Mouse (Mus musculus) intestine, embryonic 16.5 days (tissue): ENCODE results near the gene Dvl2. TPM values are rescaled to one million over a fixed set of nuclear protein-coding genes. Genes with fewer than 3 reads are reported as not detected.

Source experiments
- ATAC-seq: fragments of 200-750 bp; cut with Nextera tagmentation; 2 replicates; pipeline ENCODE4 v1.8.0; 2017; ENCODE audit warnings: moderate TSS enrichment, moderate library complexity
- H3K27ac ChIP-seq: fragments of 300-500 bp; sonication (generic); 2 replicates; pipeline ENCODE4 v1.5.1; 2014; ENCODE audit warnings: mild to moderate bottlenecking, low read length
- H3K27me3 ChIP-seq: fragments of 300-500 bp; sonication (generic); replicated peaks from 2 replicates; pipeline ENCODE4 v1.6.1; 2014; ENCODE audit warnings: low read length, control low read depth, mixed read lengths; ENCODE audit not compliant: control insufficient read depth, insufficient read depth
- H3K36me3 ChIP-seq: fragments of 300-500 bp; sonication (generic); 2 replicates; pipeline ENCODE4 v1.6.1; 2014; ENCODE audit warnings: low read length, control low read depth; ENCODE audit not compliant: control insufficient read depth, insufficient read depth
- H3K4me1 ChIP-seq: fragments of 300-500 bp; sonication (generic); 2 replicates; pipeline ENCODE4 v1.6.1; 2014; ENCODE audit warnings: low read length, control low read depth, mixed read lengths; ENCODE audit not compliant: control insufficient read depth, insufficient read depth
- H3K4me2 ChIP-seq: fragments of 300-500 bp; sonication (generic); 2 replicates; pipeline ENCODE4 v1.6.1; 2014; ENCODE audit warnings: low read depth, low read length, control low read depth
- H3K4me3 ChIP-seq: fragments of 300-500 bp; sonication (generic); 2 replicates; pipeline ENCODE4 v1.5.1; 2014; ENCODE audit warnings: mild to moderate bottlenecking, low read length
- H3K9ac ChIP-seq: fragments of 300-500 bp; sonication (generic); 2 replicates; pipeline ENCODE4 v1.6.1; 2014; ENCODE audit warnings: low read depth, low read length
- H3K9me3 ChIP-seq: fragments of 300-500 bp; sonication (generic); 2 replicates; pipeline ENCODE4 v1.6.1; 2016; ENCODE audit warnings: low read length, control low read depth; ENCODE audit not compliant: control insufficient read depth
- WGBS: fragments of 180-500 bp; shearing (Covaris S2); extraction: QIAGEN DNeasy Blood & Tissue Kit; methylation state at CpG from one replicate; pipeline ENCODE4 v1.1.7; 2014; 5-methylcytosine and 5-hydroxymethylcytosine counted together
- polyA plus RNA-seq: library from polyadenylated mRNA; unstranded; fragments of >200 nt; fragmentation: Nextera tagmentation; extraction: Ambion mirVana; gene quantifications from 2 replicates; pipeline ENCODE4 v1.2.1, GENCODE M21; 2015

Dvl2 gene
- polyA plus RNA-seq, 1 experiment from 2014 or later, result 23.8 TPM

DNA sequence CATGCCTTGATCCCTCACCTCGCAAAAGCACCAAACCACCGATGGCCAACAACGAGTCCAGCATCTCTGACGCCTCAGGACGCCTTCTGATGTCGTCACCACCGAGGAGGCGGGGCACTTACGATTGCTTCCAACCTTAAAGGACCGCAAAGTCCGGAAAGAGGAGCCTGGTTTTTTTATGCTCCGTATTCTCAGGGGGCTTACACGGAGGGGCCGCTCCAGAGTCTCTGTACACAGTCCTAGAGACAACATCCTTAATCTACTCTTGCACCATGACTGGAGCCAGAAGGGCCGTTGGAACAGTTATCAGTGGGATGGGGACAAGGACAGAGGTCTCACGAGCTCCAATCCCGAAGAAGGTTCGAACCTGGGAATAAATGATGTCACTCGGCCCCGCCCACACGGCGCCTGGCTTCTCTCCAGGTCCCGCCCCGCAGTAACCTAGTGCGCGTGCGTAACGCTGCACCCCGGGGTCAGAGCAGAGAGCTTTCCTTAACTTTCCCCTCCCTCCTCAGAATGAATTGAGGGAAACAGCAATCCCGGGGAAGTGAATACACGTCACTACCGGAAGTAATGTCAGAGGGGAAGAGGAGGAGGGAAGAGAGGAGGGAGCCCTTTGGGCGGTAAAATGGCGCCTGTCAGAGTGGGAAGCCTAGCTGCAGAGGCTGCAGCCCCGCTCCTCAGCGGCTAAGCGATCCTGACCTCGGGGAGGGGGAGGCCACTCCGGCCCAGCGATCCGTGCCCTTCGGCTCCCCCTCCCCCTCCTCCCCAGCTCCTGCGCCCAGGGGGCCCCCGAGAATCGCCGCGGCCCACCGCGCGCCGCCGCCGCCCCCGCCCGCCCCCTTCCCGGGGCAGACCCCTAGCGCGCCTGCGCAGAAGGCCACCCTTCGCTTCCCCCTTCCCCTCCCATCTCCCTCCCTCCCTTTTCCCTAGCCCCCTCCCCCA is 19.9 kb upstream of the Dvl2 start:
- under 1% methylated on average over 51 of the region's 60 CpGs for WGBS
- peak overlapping the region; percentile 100 for H3K27ac ChIP-seq
- peaks cover 13% of the 10 kb centered on the region for H3K36me3 ChIP-seq
- peak; percentile 95 for ATAC-seq
- peak overlapping the region; percentile 100 for H3K9ac ChIP-seq
- no peaks in the 10 kb centered on the region for H3K9me3 ChIP-seq
- no peaks in the 10 kb centered on the region for H3K27me3 ChIP-seq
- H3K4me1 ChIP-seq, result peaks cover 24% of the 10 kb centered on the region
- peak overlapping the region; percentile 84 for H3K4me2 ChIP-seq
- H3K4me3 ChIP-seq, result peak overlapping the region; percentile 100

DNA sequence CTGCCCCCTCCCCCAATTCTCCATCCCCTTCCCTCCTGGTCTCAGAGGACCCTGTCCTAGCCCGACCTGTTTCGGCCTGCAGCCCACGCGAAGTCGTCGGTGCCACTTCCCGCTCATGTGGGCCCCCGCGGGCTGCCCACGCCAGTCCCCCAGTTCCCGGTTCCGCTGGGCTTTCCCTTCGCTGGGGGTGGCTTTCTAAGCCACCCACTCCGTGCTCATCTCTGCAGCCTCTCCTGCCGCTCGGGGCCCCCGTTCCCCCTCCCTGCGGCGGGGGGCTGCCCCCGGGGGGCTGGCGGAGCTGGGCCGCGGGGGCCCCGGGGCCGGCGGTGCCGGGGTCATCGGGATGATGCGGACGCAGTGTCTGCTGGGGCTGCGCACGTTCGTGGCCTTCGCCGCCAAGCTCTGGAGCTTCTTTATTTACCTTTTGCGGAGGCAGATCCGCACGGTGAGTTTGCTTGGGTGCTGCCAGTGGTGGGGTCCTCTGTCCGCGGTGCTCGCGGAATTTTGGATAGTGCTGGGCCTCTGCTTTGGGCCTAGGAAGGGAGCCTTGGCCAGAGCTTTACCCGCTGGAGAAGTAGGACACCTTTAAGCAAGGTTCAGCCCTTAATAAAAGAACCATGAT is 19.1 kb upstream of the Dvl2 start, which contains the start of gene Ctdnep1:
Ctdnep1 (plus strand) TSS at position 16 of the 622 bp plus-strand sequence.
- no peaks in the 10 kb centered on the region for H3K27me3 ChIP-seq
- no peaks in the 10 kb centered on the region for H3K9me3 ChIP-seq
- H3K4me1 ChIP-seq, result peaks cover 24% of the 10 kb centered on the region
- H3K4me2 ChIP-seq, result peak within 1 kb of the TSS; percentile 94
- under 1% methylated on average over 42 of the region's 43 CpGs for WGBS
- no peak; the same call in 1 of the 2 replicates for ATAC-seq
- peaks cover 11% of the 10 kb centered on the region; the same call in 1 of the 2 replicates for H3K36me3 ChIP-seq
- peak within 1 kb of the TSS; percentile 100 for H3K4me3 ChIP-seq
- H3K27ac ChIP-seq, result peak within 1 kb of the TSS; percentile 100
- peak within 1 kb of the TSS; percentile 100 for H3K9ac ChIP-seq

DNA sequence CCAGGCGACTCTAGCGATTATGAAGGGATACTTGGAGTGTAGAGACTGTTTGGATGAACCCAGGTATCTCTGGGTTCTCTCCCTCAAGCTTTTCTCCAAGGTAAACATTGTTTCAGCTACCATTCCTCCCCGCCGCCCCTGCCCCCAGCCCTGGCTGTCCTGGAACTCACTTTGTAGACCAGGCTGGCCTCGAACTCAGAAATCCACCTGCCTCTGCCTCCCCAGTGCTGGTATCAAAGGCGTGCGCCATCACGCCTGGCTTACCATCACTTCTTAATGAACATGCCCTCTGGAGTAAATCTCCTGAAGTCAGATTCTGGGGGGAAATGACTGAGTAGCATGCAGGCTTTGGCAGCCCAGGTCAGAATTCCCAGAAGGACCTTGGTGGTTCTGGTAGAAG is 18.2 kb upstream of the Dvl2 start, which contains the start of gene Elp5:
Elp5 (minus strand) TSS at position 293 of the 400 bp plus-strand sequence.
- Histone ChIP-seq H3K4me1 (peaks cover 24% of the 10 kb centered on the region), H3K36me3 (peaks cover 11% of the 10 kb centered on the region; the same call in 1 of the 2 replicates), H3K9me3 (no peaks in the 10 kb centered on the region), H3K27ac (peak within 1 kb of the TSS; percentile 100), H3K4me2 (peak within 1 kb of the TSS; percentile 94), H3K4me3 (peak within 1 kb of the TSS; percentile 100), H3K9ac (peak within 1 kb of the TSS; percentile 100), H3K27me3 (no peaks in the 10 kb centered on the region)
- WGBS, result 49% methylated on average over 8 of the region's 8 CpGs
- no peak for ATAC-seq

DNA sequence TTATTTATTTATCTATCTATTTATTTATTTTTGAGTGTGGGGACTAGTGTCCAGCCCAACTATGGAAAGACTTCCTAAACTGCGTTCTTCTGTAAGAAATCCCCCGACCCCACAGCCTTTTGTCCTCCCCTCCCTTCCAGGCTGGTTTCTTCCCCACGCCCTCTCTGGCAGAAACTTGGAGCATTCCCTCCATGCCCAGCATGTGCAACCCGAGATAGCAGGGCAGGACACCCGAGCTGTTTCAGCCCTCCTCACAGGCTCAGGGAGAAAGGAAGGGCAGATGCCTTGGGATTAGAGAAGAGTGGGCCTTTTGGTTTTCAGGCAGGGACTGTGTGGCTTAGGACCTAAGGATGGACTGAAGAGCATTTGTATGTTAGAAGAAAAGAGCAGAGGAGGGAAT is 17.5 kb upstream of the Dvl2 start:
- Histone ChIP-seq H3K9me3 (no peaks in the 10 kb centered on the region), H3K4me3 (peak overlapping the region; percentile 100), H3K4me2 (peak overlapping the region; percentile 94), H3K9ac (peak overlapping the region; percentile 100), H3K4me1 (peaks cover 24% of the 10 kb centered on the region), H3K27ac (0 out of 2 replicates have a peak overlapping the region, but pooled peaks have one; percentile 41), H3K36me3 (peaks cover 13% of the 10 kb centered on the region; the same call in 1 of the 2 replicates), H3K27me3 (no peaks in the 10 kb centered on the region)
- ATAC-seq, result no peak
- 18% methylated on average over 5 of the region's 5 CpGs for WGBS

DNA sequence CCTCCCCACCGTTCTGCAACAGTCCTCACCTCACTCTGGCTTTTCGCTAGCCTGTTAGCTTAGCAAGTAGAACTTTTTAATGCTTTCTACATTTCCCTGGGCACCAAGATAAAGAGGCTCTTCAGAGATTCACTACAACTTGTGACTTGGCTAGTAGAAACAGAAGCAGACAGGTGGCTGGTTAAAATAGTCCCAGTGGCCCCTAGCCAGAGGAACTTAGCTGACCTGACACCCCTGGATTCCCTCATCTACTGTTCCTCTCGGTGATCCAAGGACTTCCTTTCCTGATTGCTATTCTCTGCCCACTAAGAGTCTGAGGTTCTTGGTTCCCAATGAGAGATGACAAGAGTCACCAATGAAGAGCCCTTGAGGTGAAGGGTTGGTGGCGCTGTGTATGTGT is 17.0 kb upstream of the Dvl2 start:
- Histone ChIP-seq H3K9ac (peak overlapping the region; percentile 100; the same call in 1 of the 2 replicates), H3K9me3 (no peaks in the 10 kb centered on the region), H3K27me3 (no peaks in the 10 kb centered on the region), H3K27ac (no peak overlapping the region), H3K4me3 (peak overlapping the region; percentile 100; the same call in 1 of the 2 replicates), H3K36me3 (peaks cover 15% of the 10 kb centered on the region), H3K4me1 (peaks cover 24% of the 10 kb centered on the region), H3K4me2 (no peak overlapping the region)
- no peak for ATAC-seq
- 79% methylated on average over 4 of the region's 4 CpGs for WGBS

DNA sequence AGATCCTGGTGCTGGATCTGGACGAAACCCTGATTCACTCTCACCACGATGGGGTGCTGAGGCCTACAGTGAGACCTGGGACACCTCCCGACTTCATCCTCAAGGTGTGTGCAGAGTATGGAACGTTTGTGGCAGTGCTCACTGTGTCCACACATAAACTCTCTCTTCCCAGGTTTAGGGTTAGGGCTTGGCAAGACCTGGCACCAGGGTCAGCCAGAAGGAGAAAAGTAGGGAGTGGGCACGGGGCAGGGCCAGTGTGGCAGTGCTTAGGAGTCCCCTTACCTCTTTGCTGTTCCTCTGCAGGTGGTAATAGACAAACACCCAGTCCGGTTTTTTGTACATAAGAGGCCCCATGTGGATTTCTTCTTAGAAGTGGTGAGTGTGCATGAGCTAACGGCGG is 16.0 kb upstream of the Dvl2 start:
- 86% methylated on average over 8 of the region's 8 CpGs for WGBS
- peaks cover 19% of the 10 kb centered on the region for H3K4me1 ChIP-seq

DNA sequence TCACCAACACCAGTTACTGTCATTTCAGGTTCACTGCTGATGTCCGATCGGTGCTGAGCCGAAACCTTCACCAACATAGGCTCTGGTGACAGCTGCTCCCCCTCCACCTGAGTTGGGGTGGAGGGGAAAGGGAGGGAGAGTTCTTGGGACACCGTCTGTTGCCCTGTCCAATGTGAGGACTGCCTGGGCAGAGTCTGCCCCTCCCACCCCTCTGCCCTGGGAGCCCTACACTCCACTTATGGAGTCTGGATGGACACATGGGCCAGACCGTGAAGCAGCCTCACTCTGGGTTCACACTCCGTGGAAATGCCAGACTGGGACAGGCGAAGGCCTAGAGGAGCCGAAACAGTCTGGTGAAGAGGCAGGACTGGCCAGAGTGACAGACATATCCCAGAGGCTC is 10.4 kb upstream of the Dvl2 start:
- H3K4me1 ChIP-seq, result peaks cover 16% of the 10 kb centered on the region
- no peak for ATAC-seq
- no peak overlapping the region for H3K27ac ChIP-seq
- H3K4me2 ChIP-seq, result no peak overlapping the region
- no peak overlapping the region for H3K4me3 ChIP-seq
- no peaks in the 10 kb centered on the region for H3K9me3 ChIP-seq
- WGBS, result 88% methylated on average over 8 of the region's 8 CpGs
- peaks cover 25% of the 10 kb centered on the region for H3K36me3 ChIP-seq
- H3K27me3 ChIP-seq, result no peaks in the 10 kb centered on the region
- no peak overlapping the region for H3K9ac ChIP-seq

More for the DNA sequence above, 16.0 kb upstream of the Dvl2 start:
- Histone ChIP-seq H3K27me3 (no peaks in the 10 kb centered on the region), H3K36me3 (peaks cover 21% of the 10 kb centered on the region), H3K9me3 (no peaks in the 10 kb centered on the region), H3K4me3 (no peak overlapping the region), H3K27ac (no peak overlapping the region), H3K9ac (no peak overlapping the region), H3K4me2 (no peak overlapping the region)
- ATAC-seq, result no peak

DNA sequence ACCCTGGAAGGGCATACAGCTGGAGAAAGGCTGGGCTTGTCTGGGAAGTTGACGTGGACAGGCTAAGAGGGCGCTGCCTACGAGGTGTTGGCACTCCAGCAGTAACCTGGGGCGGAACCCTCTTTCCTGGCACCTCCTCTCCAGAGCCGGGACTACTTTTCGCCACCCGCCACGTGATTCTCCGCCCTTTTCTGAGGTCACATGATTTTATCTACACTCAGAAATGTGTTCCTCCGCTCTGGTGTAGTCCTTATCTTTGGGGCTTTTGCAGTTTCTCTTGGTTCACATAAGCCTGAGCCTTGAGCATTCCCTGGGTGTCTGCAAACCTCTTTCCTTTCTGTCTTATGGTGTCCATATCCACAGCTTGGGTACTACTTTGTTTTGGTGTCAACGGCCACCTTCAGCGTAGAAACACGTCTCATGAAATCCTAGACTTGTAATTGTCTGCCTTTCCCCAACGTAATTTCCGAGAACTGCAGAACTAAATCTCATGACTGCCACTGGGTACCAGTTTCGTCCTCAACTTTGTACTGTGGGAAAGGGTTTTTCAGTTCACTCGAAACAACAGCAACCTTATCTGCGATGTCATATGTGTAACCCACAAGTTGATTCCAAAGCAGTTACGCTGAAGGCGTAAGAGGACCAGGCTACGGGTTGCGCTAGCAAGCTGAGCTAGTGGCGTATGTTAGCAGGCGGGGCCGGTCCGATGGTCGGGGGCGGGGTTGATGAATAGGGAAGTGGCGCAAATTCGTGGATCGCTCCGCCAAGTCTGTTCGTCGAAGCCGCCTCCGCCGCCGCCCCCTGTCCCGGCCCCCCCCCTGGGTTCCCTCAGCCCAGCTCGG is 9.3 kb upstream of the Dvl2 start, which contains the start of gene Gabarap:
Gabarap (plus strand) TSS at position 294 of the 842 bp plus-strand sequence.
- Histone ChIP-seq H3K4me2 (peak within 1 kb of the TSS; percentile 65), H3K4me3 (peak within 1 kb of the TSS; percentile 81), H3K36me3 (peaks cover 20% of the 10 kb centered on the region), H3K4me1 (peaks cover 16% of the 10 kb centered on the region), H3K9me3 (no peaks in the 10 kb centered on the region), H3K9ac (peak within 1 kb of the TSS; percentile 86), H3K27ac (peak within 1 kb of the TSS; percentile 90), H3K27me3 (no peaks in the 10 kb centered on the region)
- ATAC-seq, result peak; percentile 72
- WGBS, result under 1% methylated on average over 40 of the region's 40 CpGs
